ENCODE assay signal across 27 mouse cellular contexts in genomic region chr4:117870437-117870836, GRCm38 (mm10). TPM values are rescaled to one million over a fixed set of nuclear protein-coding genes. Genes with fewer than 3 reads are reported as not detected.
DNase-seq lines count a peak whose midpoint lies in the region; ATAC-seq and TF ChIP-seq lines count a peak whose summit lies in the region.
"Had no signal": no experiment of that assay in that cellular context is flagged by ENCODE, and none has a peak within 500 bp of the region (broad histone marks: within the 10 kb centered on the region; RNA-seq: fewer than 3 reads in every experiment).

No protein-coding gene starts in this region.

- peaks cover 9% of the 10 kb centered on the region for H3K4me1 ChIP-seq in liver, postnatal 0 days (ENCODE audit: insufficient read depth)
- peaks cover 80% of the 10 kb centered on the region for H3K4me1 ChIP-seq in liver, embryonic 13.5 days (replicated peaks)
- peaks cover 30% of the 10 kb centered on the region for H3K4me1 ChIP-seq in liver, embryonic 16.5 days (ENCODE audit: control insufficient read depth, low read depth, low read length)
- H3K4me1 ChIP-seq in hindbrain, embryonic 16.5 days (ENCODE audit: control insufficient read depth, insufficient read depth, low read depth, low read length), result peaks cover 11% of the 10 kb centered on the region; the same call in 1 of the 2 replicates

- H3K9ac ChIP-seq in liver, postnatal 0 days (replicated peaks), result no peak overlapping the region
- peak overlapping the region; percentile 56; the same call in 1 of the 2 replicates for H3K9ac ChIP-seq in liver, embryonic 13.5 days
- H3K9ac ChIP-seq in liver, embryonic 16.5 days (ENCODE audit: low read depth, low read length), result no peak overlapping the region
- H3K9ac ChIP-seq in hindbrain, embryonic 16.5 days (ENCODE audit: low read depth, low read length), result no peak overlapping the region
- H3K9ac ChIP-seq: embryonic facial prominence, embryonic 12.5 days; embryonic facial prominence, embryonic 15.5 days; forebrain, embryonic 13.5 days; heart, embryonic 13.5 days; hindbrain, embryonic 14.5 days had no signal

- H3K27me3 ChIP-seq in liver, postnatal 0 days (ENCODE audit: insufficient read depth, low read length), result peaks cover 12% of the 10 kb centered on the region; the same call in 1 of the 2 replicates
- H3K27me3 ChIP-seq in liver, embryonic 13.5 days, result peaks cover 9% of the 10 kb centered on the region
- H3K27me3 ChIP-seq in liver, embryonic 16.5 days (ENCODE audit: control insufficient read depth, insufficient read depth, low read depth, low read length), result no peaks in the 10 kb centered on the region; the same call in 1 of the 2 replicates
- no peaks in the 10 kb centered on the region for H3K27me3 ChIP-seq in hindbrain, embryonic 16.5 days (replicated peaks; ENCODE audit: control insufficient read depth, insufficient read depth, low read length)
- H3K27me3 ChIP-seq: embryonic facial prominence, embryonic 12.5 days; embryonic facial prominence, embryonic 15.5 days had no signal

- H3K4me3 ChIP-seq in liver, postnatal 0 days (ENCODE audit: low read depth, low read length), result no peak overlapping the region
- no peak overlapping the region for H3K4me3 ChIP-seq in liver, embryonic 13.5 days (replicated peaks)
- H3K4me3 ChIP-seq in liver, embryonic 16.5 days (ENCODE audit: low read depth, low read length), result no peak overlapping the region
- H3K4me3 ChIP-seq in hindbrain, embryonic 16.5 days (ENCODE audit: low read length), result no peak overlapping the region
- H3K4me3 ChIP-seq: embryonic facial prominence, embryonic 12.5 days; embryonic facial prominence, embryonic 15.5 days; erythroblast, embryonic 14.5 days; forebrain, embryonic 10.5 days; forebrain, embryonic 13.5 days; heart, adult 2 months; heart, embryonic 10.5 days; heart, embryonic 13.5 days had no signal

- H3K27ac ChIP-seq in liver, postnatal 0 days (ENCODE audit: low read depth), result no peak overlapping the region
- peak overlapping the region; percentile 80 for H3K27ac ChIP-seq in liver, embryonic 13.5 days
- peak overlapping the region; percentile 6; the same call in 1 of the 2 replicates for H3K27ac ChIP-seq in liver, embryonic 16.5 days (ENCODE audit: low read length)
- no peak overlapping the region for H3K27ac ChIP-seq in hindbrain, embryonic 16.5 days (ENCODE audit: low read depth, low read length)
- H3K27ac ChIP-seq: embryonic facial prominence, embryonic 12.5 days; embryonic facial prominence, embryonic 15.5 days; forebrain, embryonic 10.5 days; forebrain, embryonic 13.5 days; heart, adult 2 months; heart, embryonic 10.5 days; heart, embryonic 13.5 days; hindbrain, embryonic 14.5 days had no signal

- no peak for TF ChIP-seq CTCF in liver, postnatal 0 days (IDR thresholded peaks at IDR 0.05; ENCODE audit: low read depth)

- TF ChIP-seq EP300 in liver, postnatal 0 days (IDR thresholded peaks at IDR 0.05; ENCODE audit: low read depth), result no peak

- peak; percentile 50 for DNase-seq in liver
- DNase-seq in liver, postnatal 0 days, result no peak
- peak; percentile 39 for DNase-seq in liver, embryonic 13.5 days
- no peak for DNase-seq in embryo, embryonic 10.5 days (ENCODE audit: low spot score)
- no peak for DNase-seq in ovary, postnatal 14 days (ENCODE audit: low spot score)
- DNase-seq: adrenal gland, adult 8-10 months; adrenal gland, postnatal 25 days; cerebellum, adult 11-12 months; cerebellum, adult 8-10 months; cerebellum, postnatal 10 days; gastrocnemius, postnatal 10 days; gastrocnemius, postnatal 36 days; heart, adult 2 months; heart, postnatal 14 days; heart, postnatal 4 days had no signal

- H3K4me2 ChIP-seq in liver, postnatal 0 days (ENCODE audit: low read depth, low read length), result no peak overlapping the region
- H3K4me2 ChIP-seq in liver, embryonic 13.5 days, result no peak overlapping the region
- H3K4me2 ChIP-seq in liver, embryonic 16.5 days (ENCODE audit: low read depth, low read length), result no peak overlapping the region
- no peak overlapping the region for H3K4me2 ChIP-seq in hindbrain, embryonic 16.5 days (ENCODE audit: low read length)
- H3K4me2 ChIP-seq: embryonic facial prominence, embryonic 12.5 days; embryonic facial prominence, embryonic 15.5 days; forebrain, embryonic 13.5 days; heart, embryonic 13.5 days; hindbrain, embryonic 14.5 days had no signal

- H3K9me3 ChIP-seq in liver, postnatal 0 days (ENCODE audit: low read length), result no peaks in the 10 kb centered on the region
- H3K9me3 ChIP-seq in liver, embryonic 13.5 days (replicated peaks), result no peaks in the 10 kb centered on the region
- H3K9me3 ChIP-seq in liver, embryonic 16.5 days (replicated peaks; ENCODE audit: control insufficient read depth, low read length), result no peaks in the 10 kb centered on the region
- no peaks in the 10 kb centered on the region for H3K9me3 ChIP-seq in hindbrain, embryonic 16.5 days (ENCODE audit: control insufficient read depth, low read length)
- H3K9me3 ChIP-seq: embryonic facial prominence, embryonic 12.5 days; embryonic facial prominence, embryonic 15.5 days; forebrain, embryonic 10.5 days; forebrain, embryonic 13.5 days; heart, embryonic 10.5 days; heart, embryonic 13.5 days had no signal

- WGBS in liver, postnatal 0 days (ENCODE audit: insufficient replicate concordance), result 64% methylated on average over 1 of the region's 1 CpGs
- 45% methylated on average over 1 of the region's 1 CpGs for WGBS in liver, embryonic 13.5 days (ENCODE audit: insufficient replicate concordance)
- 39% methylated on average over 1 of the region's 1 CpGs for WGBS in liver, embryonic 16.5 days (ENCODE audit: insufficient replicate concordance)
- 73% methylated on average over 1 of the region's 1 CpGs for WGBS in hindbrain, embryonic 16.5 days

- ATAC-seq in liver, postnatal 0 days, result no peak
- ATAC-seq in liver, embryonic 13.5 days (ENCODE audit: low read depth), result peak; percentile 38
- 0 out of 2 replicates have a peak, but pooled peaks have one; percentile 14 for ATAC-seq in liver, embryonic 16.5 days (ENCODE audit: low read depth)
- ATAC-seq in hindbrain, embryonic 16.5 days, result no peak
- ATAC-seq: activated CD4-positive, CD25-positive, alpha-beta regulatory T cell, adult 4 months; forebrain, embryonic 13.5 days; forebrain, embryonic 16.5 days had no signal

- H3K36me3 ChIP-seq in liver, postnatal 0 days (replicated peaks; ENCODE audit: insufficient read depth, low read length), result peaks cover 26% of the 10 kb centered on the region
- H3K36me3 ChIP-seq in liver, embryonic 13.5 days, result peaks cover 52% of the 10 kb centered on the region
- H3K36me3 ChIP-seq in liver, embryonic 16.5 days (ENCODE audit: control insufficient read depth, insufficient read depth), result peaks cover 42% of the 10 kb centered on the region
- peaks cover 12% of the 10 kb centered on the region for H3K36me3 ChIP-seq in hindbrain, embryonic 16.5 days (ENCODE audit: control insufficient read depth, insufficient read depth, low read length)

RNA-seq across cellular contexts. Expression of gene Ccdc24, which starts 1.9 kb away (rescaled TPM):
- polyA plus RNA-seq in liver, postnatal 0 days (2015; fragmentation: Nextera tagmentation; extraction: Ambion mirVana), result 0.15 and 0.34 TPM in 2 replicates
- 1.0 and 1.1 TPM in 2 replicates for polyA plus RNA-seq in liver, embryonic 13.5 days (2015; fragmentation: Nextera tagmentation; extraction: Ambion mirVana)
- polyA plus RNA-seq in liver, embryonic 16.5 days (2015; fragmentation: Nextera tagmentation; extraction: Ambion mirVana), result 0.88 and 1.1 TPM in 2 replicates
- 2.1 and 2.2 TPM in 2 replicates for polyA plus RNA-seq in hindbrain, embryonic 16.5 days (2015; fragmentation: Nextera tagmentation; extraction: Ambion mirVana)
- polyA plus RNA-seq: activated CD4-positive, CD25-positive, alpha-beta regulatory T cell, adult 4 months had no signal

RNA-seq across cellular contexts. Expression of gene B4galt2, which starts 12.8 kb away (rescaled TPM):
- 0.63 and 0.67 TPM in 2 replicates for polyA plus RNA-seq in liver, postnatal 0 days (2015; fragmentation: Nextera tagmentation; extraction: Ambion mirVana)
- polyA plus RNA-seq in liver, embryonic 13.5 days (2015; fragmentation: Nextera tagmentation; extraction: Ambion mirVana), result 1.8 and 1.9 TPM in 2 replicates
- polyA plus RNA-seq in liver, embryonic 16.5 days (2015; fragmentation: Nextera tagmentation; extraction: Ambion mirVana), result 0.76 and 1.3 TPM in 2 replicates
- 64.4 and 65.6 TPM in 2 replicates for polyA plus RNA-seq in hindbrain, embryonic 16.5 days (2015; fragmentation: Nextera tagmentation; extraction: Ambion mirVana)
- polyA plus RNA-seq: activated CD4-positive, CD25-positive, alpha-beta regulatory T cell, adult 4 months had no signal

RNA-seq across cellular contexts. Expression of gene Atp6v0b, which starts 16.7 kb away (rescaled TPM):
- 149 and 164 TPM in 2 replicates for polyA plus RNA-seq in liver, postnatal 0 days (2015; fragmentation: Nextera tagmentation; extraction: Ambion mirVana)
- polyA plus RNA-seq in liver, embryonic 13.5 days (2015; fragmentation: Nextera tagmentation; extraction: Ambion mirVana), result 158 and 159 TPM in 2 replicates
- polyA plus RNA-seq in liver, embryonic 16.5 days (2015; fragmentation: Nextera tagmentation; extraction: Ambion mirVana), result 160 and 165 TPM in 2 replicates
- 631 and 701 TPM in 2 replicates for polyA plus RNA-seq in hindbrain, embryonic 16.5 days (2015; fragmentation: Nextera tagmentation; extraction: Ambion mirVana)

RNA-seq across cellular contexts. Expression of gene Dph2, which starts 21.4 kb away (rescaled TPM):
- 3.5 and 4.5 TPM in 2 replicates for polyA plus RNA-seq in liver, postnatal 0 days (2015; fragmentation: Nextera tagmentation; extraction: Ambion mirVana)
- polyA plus RNA-seq in liver, embryonic 13.5 days (2015; fragmentation: Nextera tagmentation; extraction: Ambion mirVana), result 9.8 and 10.5 TPM in 2 replicates
- polyA plus RNA-seq in liver, embryonic 16.5 days (2015; fragmentation: Nextera tagmentation; extraction: Ambion mirVana), result 5.1 and 5.8 TPM in 2 replicates
- polyA plus RNA-seq in hindbrain, embryonic 16.5 days (2015; fragmentation: Nextera tagmentation; extraction: Ambion mirVana), result 21.8 and 24.0 TPM in 2 replicates

RNA-seq across cellular contexts. Expression of gene Slc6a9, which starts 36.1 kb away (rescaled TPM):
- 16.0 and 19.5 TPM in 2 replicates for polyA plus RNA-seq in liver, postnatal 0 days (2015; fragmentation: Nextera tagmentation; extraction: Ambion mirVana)
- 45.2 TPM in 2 replicates for polyA plus RNA-seq in liver, embryonic 13.5 days (2015; fragmentation: Nextera tagmentation; extraction: Ambion mirVana)
- 46.7 and 53.7 TPM in 2 replicates for polyA plus RNA-seq in liver, embryonic 16.5 days (2015; fragmentation: Nextera tagmentation; extraction: Ambion mirVana)
- polyA plus RNA-seq in hindbrain, embryonic 16.5 days (2015; fragmentation: Nextera tagmentation; extraction: Ambion mirVana), result 55.3 and 63.8 TPM in 2 replicates

Comparison
In these comparisons a context has a peak if more than half of its experiments do, and no peak if none do; other contexts are left out.
1. DNase-seq: peak in liver (single experiment) and liver, embryonic 13.5 days (single experiment); none in liver, postnatal 0 days (single experiment), embryo, embryonic 10.5 days (single experiment) and ovary, postnatal 14 days (single experiment).
2. ATAC-seq: peak in liver, embryonic 13.5 days (single experiment) and liver, embryonic 16.5 days (single experiment); none in liver, postnatal 0 days (single experiment) and hindbrain, embryonic 16.5 days (single experiment).
3. H3K27ac ChIP-seq: peak in liver, embryonic 13.5 days (single experiment) and liver, embryonic 16.5 days (single experiment); none in liver, postnatal 0 days (single experiment) and hindbrain, embryonic 16.5 days (single experiment).
4. RNA of gene B4galt2, which starts 12.8 kb away (polyA plus RNA-seq): 64.4 to 65.6 TPM in hindbrain, embryonic 16.5 days; 1.8 to 1.9 TPM in liver, embryonic 13.5 days, 0.76 to 1.3 TPM in liver, embryonic 16.5 days and 0.63 to 0.67 TPM in liver, postnatal 0 days; every median in the first group is over 10 times any median in the second.